Mouse (Mus musculus): ENCODE data around the gene Cyp2e1.
A peak's percentile ranks its signal among the peaks of the same experiment; 100 is the strongest.
"Not testable (repeated sequence)": the region's sequence is repeated elsewhere in the genome, so short reads cannot be mapped to it uniquely, and the experiment has no call there.

The Cyp2e1 gene

GRCm38 (mm10) chr7:140763447-140764020, at the start of gene Cyp2e1:
Cyp2e1 (plus strand) TSS chr7:140763739.
- no peak for DNase-seq (ENCODE audit: low spot score)

- no peak for DNase-seq (ENCODE audit: low spot score)
These were observed 46.1 kb upstream of the Cyp2e1 start for GRCm38 (mm10) chr7:140717155-140718055.

- no peak for DNase-seq (ENCODE audit: low spot score)
These were observed 42.4 kb upstream of the Cyp2e1 start for GRCm38 (mm10) chr7:140721095-140721494.

- no peak for DNase-seq (ENCODE audit: low spot score)
These were observed 38.0 kb upstream of the Cyp2e1 start for GRCm38 (mm10) chr7:140725558-140725957.

- no peak for DNase-seq (ENCODE audit: low spot score)
These were observed 30.4 kb upstream of the Cyp2e1 start for GRCm38 (mm10) chr7:140733162-140733561.

- no peak for DNase-seq (ENCODE audit: low spot score)
These were observed 16.1 kb upstream of the Cyp2e1 start for GRCm38 (mm10) chr7:140747402-140747801.

- no peak for DNase-seq (ENCODE audit: low spot score)
These were observed 15.3 kb upstream of the Cyp2e1 start for GRCm38 (mm10) chr7:140748116-140748826.

GRCm38 (mm10) chr7:140748827-140749160, 14.7 kb upstream of the Cyp2e1 start:
- DNase-seq (ENCODE audit: low spot score), result no peak

GRCm38 (mm10) chr7:140754556-140754955, 9.0 kb upstream of the Cyp2e1 start:
- DNase-seq (ENCODE audit: low spot score), result no peak

- peak; percentile 31 for DNase-seq (ENCODE audit: low spot score)
These were observed 7.2 kb upstream of the Cyp2e1 start for GRCm38 (mm10) chr7:140756151-140756854.

- no peak for DNase-seq (ENCODE audit: low spot score)
These were observed 2.9 kb upstream of the Cyp2e1 start for GRCm38 (mm10) chr7:140760647-140761046.

GRCm38 (mm10) chr7:140765391-140765790, 1.9 kb downstream of the Cyp2e1 start:
- DNase-seq (ENCODE audit: low spot score), result not testable (repeated sequence)

- no peak for DNase-seq (ENCODE audit: low spot score)
These were observed 2.6 kb downstream of the Cyp2e1 start for GRCm38 (mm10) chr7:140765888-140766739.

GRCm38 (mm10) chr7:140780548-140780947, 17.0 kb downstream of the Cyp2e1 start:
- no peak for DNase-seq (ENCODE audit: low spot score)

- DNase-seq (ENCODE audit: low spot score), result no peak
These were observed 24.0 kb downstream of the Cyp2e1 start, which contains the start of gene Syce1 for GRCm38 (mm10) chr7:140787406-140788052. Syce1 (minus strand) TSS chr7:140787852.

- DNase-seq (ENCODE audit: low spot score), result no peak
These were observed 24.5 kb downstream of the Cyp2e1 start for GRCm38 (mm10) chr7:140788053-140788435.

- DNase-seq (ENCODE audit: low spot score), result no peak
These were observed 30.0 kb downstream of the Cyp2e1 start for GRCm38 (mm10) chr7:140793541-140793940.

GRCm38 (mm10) chr7:140797619-140798018, 34.1 kb downstream of the Cyp2e1 start:
- no peak for DNase-seq (ENCODE audit: low spot score)

- no peak for DNase-seq (ENCODE audit: low spot score)
These were observed 34.7 kb downstream of the Cyp2e1 start for GRCm38 (mm10) chr7:140798212-140798611.

GRCm38 (mm10) chr7:140802629-140803028, 39.1 kb downstream of the Cyp2e1 start:
- DNase-seq (ENCODE audit: low spot score), result no peak

GRCm38 (mm10) chr7:140805704-140806103, 42.2 kb downstream of the Cyp2e1 start:
- no peak for DNase-seq (ENCODE audit: low spot score)

Measured in ovary, adult 18-20 months (tissue).